ENCODE assay signal across 10 mouse cellular contexts in the genomic region with DNA sequence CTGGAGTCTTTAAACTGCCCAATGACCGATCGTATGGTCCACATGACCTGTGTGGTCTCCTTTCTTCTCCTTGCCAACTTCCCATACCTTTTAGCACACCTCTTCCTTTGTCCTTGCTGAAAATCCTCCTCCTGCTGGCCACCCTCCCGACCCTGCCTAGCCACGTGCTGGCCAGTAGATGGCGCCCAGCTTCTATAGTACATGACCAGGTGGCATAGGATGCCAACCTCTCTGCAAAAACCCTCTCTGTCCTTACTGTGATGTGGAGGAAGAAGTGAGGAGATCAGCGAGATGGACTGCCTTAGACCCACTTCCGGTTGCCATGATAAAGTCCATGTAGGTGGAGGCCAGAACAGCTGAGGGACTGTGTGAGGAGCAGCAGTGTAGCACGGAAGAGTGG. TPM values are rescaled to one million over a fixed set of nuclear protein-coding genes. Genes with fewer than 3 reads are reported as not detected.
A peak's percentile ranks its signal among the peaks of the same experiment; 100 is the strongest.
DNase-seq lines count a peak whose midpoint lies in the region; ATAC-seq and TF ChIP-seq lines count a peak whose summit lies in the region.
"Had no signal": no experiment of that assay in that cellular context is flagged by ENCODE, and none has a peak within 500 bp of the region (broad histone marks: within the 10 kb centered on the region; RNA-seq: fewer than 3 reads in every experiment).

No protein-coding gene starts in this region.

- H3K4me3 ChIP-seq in hindbrain, embryonic 10.5 days: no peak overlapping the region
- H3K4me3 ChIP-seq in hindbrain, embryonic 16.5 days (ENCODE audit: low read length): no peak overlapping the region
- H3K4me3 ChIP-seq in CH12.LX (replicated peaks in 1 of 3; ENCODE audit: low read depth in 2 of 3, low read length in 2 of 3, poor library complexity in 1 of 3): no peak overlapping the region
- H3K4me3 ChIP-seq in forebrain, postnatal 0 days (ENCODE audit: low read depth, low read length): no peak overlapping the region
- H3K4me3 ChIP-seq in stomach, postnatal 0 days (ENCODE audit: low read depth, low read length): no peak overlapping the region

- no peaks in the 10 kb centered on the region for H3K79me2 ChIP-seq in CH12.LX (replicated peaks; ENCODE audit: control insufficient read depth, extremely low read depth, insufficient read depth, poor library complexity, severe bottlenecking)

- H3K9me3 ChIP-seq in hindbrain, embryonic 10.5 days: no peaks in the 10 kb centered on the region
- H3K9me3 ChIP-seq in hindbrain, embryonic 16.5 days (ENCODE audit: control insufficient read depth, low read length): 0 out of 2 replicates have a peak, but pooled peaks cover 3% of the 10 kb centered on the region
- H3K9me3 ChIP-seq in CH12.LX (replicated peaks; ENCODE audit: low read length): peaks cover 15% of the 10 kb centered on the region
- no peaks in the 10 kb centered on the region for H3K9me3 ChIP-seq in forebrain, postnatal 0 days (ENCODE audit: low read length)
- H3K9me3 ChIP-seq in stomach, postnatal 0 days (ENCODE audit: control insufficient read depth, low read length): no peaks in the 10 kb centered on the region

- no peaks in the 10 kb centered on the region for H3K27me3 ChIP-seq in hindbrain, embryonic 10.5 days (ENCODE audit: insufficient read depth, poor library complexity, severe bottlenecking)
- H3K27me3 ChIP-seq in hindbrain, embryonic 16.5 days (replicated peaks; ENCODE audit: control insufficient read depth, insufficient read depth, low read length): no peaks in the 10 kb centered on the region
- no peaks in the 10 kb centered on the region for H3K27me3 ChIP-seq in CH12.LX (replicated peaks)
- H3K27me3 ChIP-seq in forebrain, postnatal 0 days (ENCODE audit: insufficient read depth, low read length): no peaks in the 10 kb centered on the region
- H3K27me3 ChIP-seq in stomach, postnatal 0 days (ENCODE audit: control insufficient read depth, insufficient read depth, low read length): no peaks in the 10 kb centered on the region

- in situ Hi-C loops in CH12.LX (cut with MboI; ENCODE audit: low pct_ligation_motif_present, low pct_unique_long_range_greater_than_20kb, low sequenced_read_pairs): loop anchor here (10.0 kb wide), 1 partner anchor 205 kb away; no protein-coding TSS in a partner anchor

- peak; percentile 61 to 85; a peak in 3 of 4 replicates for TF ChIP-seq CTCF in CH12.LX (conservative IDR thresholded peaks at IDR 0.05 in 1 of 2, IDR thresholded peaks at IDR 0.05 in 1 of 2; ENCODE audit: low read depth in 2 of 2, low read length in 2 of 2)
- peak; percentile 83 for TF ChIP-seq CTCF in forebrain, postnatal 0 days (IDR thresholded peaks at IDR 0.05; ENCODE audit: low read depth)
- peak; percentile 96 for TF ChIP-seq CTCF in stomach, postnatal 0 days (IDR thresholded peaks at IDR 0.05; ENCODE audit: low read depth)

- ATAC-seq in hindbrain, embryonic 16.5 days: no peak
- peak; percentile 62 for ATAC-seq in cerebellum, adult (ENCODE audit: insufficient number of reproducible peaks, low FRiP score, low TSS enrichment)
- ATAC-seq in forebrain, postnatal 0 days: no peak
- peak; percentile 53; the same call in 1 of the 2 replicates for ATAC-seq in stomach, postnatal 0 days (ENCODE audit: low FRiP score, low TSS enrichment)

- no peaks in the 10 kb centered on the region for H3K36me3 ChIP-seq in hindbrain, embryonic 10.5 days
- H3K36me3 ChIP-seq in hindbrain, embryonic 16.5 days (ENCODE audit: control insufficient read depth, insufficient read depth, low read length): 0 out of 2 replicates have a peak, but pooled peaks cover 3% of the 10 kb centered on the region
- peaks cover 47 to 95% of the 10 kb centered on the region in 2 experiments for H3K36me3 ChIP-seq in CH12.LX (replicated peaks in 1 of 2; ENCODE audit: control insufficient read depth in 1 of 2, insufficient read depth in 1 of 2, low read length in 1 of 2)
- peaks cover 5% of the 10 kb centered on the region; the same call in 1 of the 2 replicates for H3K36me3 ChIP-seq in forebrain, postnatal 0 days (ENCODE audit: insufficient read depth)
- H3K36me3 ChIP-seq in stomach, postnatal 0 days (ENCODE audit: control insufficient read depth, insufficient read depth, low read length): no peaks in the 10 kb centered on the region

- no peak overlapping the region for H3K4me2 ChIP-seq in hindbrain, embryonic 16.5 days (ENCODE audit: low read length)
- H3K4me2 ChIP-seq in CH12.LX (ENCODE audit: insufficient read depth, low read depth, poor library complexity, severe bottlenecking): no peak overlapping the region
- no peak overlapping the region for H3K4me2 ChIP-seq in forebrain, postnatal 0 days (ENCODE audit: low read depth)
- H3K4me2 ChIP-seq in stomach, postnatal 0 days (replicated peaks; ENCODE audit: low read depth): no peak overlapping the region

- TF ChIP-seq POLR2A in CH12.LX (IDR thresholded peaks at IDR 0.05; ENCODE audit: low read depth, low read length): no peak

- no peak for TF ChIP-seq EP300 in CH12.LX (IDR thresholded peaks at IDR 0.05; ENCODE audit: low read length)
- TF ChIP-seq EP300 in stomach, postnatal 0 days (optimal IDR thresholded peaks at IDR 0.05): no peak

- DNase-seq in hindbrain, embryonic 10.5 days (ENCODE audit: low spot score): peak; percentile 35
- DNase-seq in CH12.LX (ENCODE audit: extremely low read depth): peak; percentile 53
- DNase-seq in forebrain, postnatal 0 days: peak; percentile 54
- DNase-seq in kidney, adult 18-20 months: peak; percentile 70
- DNase-seq in lung, postnatal 25 days (ENCODE audit: low spot score): peak; percentile 64
- DNase-seq in stomach, postnatal 0 days (ENCODE audit: low spot score): peak; percentile 78

- H3K9ac ChIP-seq in hindbrain, embryonic 16.5 days (ENCODE audit: low read depth, low read length): no peak overlapping the region
- H3K9ac ChIP-seq in CH12.LX (ENCODE audit: insufficient read depth, low read depth): no peak overlapping the region
- no peak overlapping the region for H3K9ac ChIP-seq in forebrain, postnatal 0 days
- H3K9ac ChIP-seq in stomach, postnatal 0 days (ENCODE audit: low read length): no peak overlapping the region

- peak; percentile 60 for TF ChIP-seq RAD21 in CH12.LX (IDR thresholded peaks at IDR 0.05; ENCODE audit: low read depth, low read length)

- WGBS in hindbrain, embryonic 10.5 days: 40% methylated on average over 8 of the region's 8 CpGs
- 38% methylated on average over 8 of the region's 8 CpGs for WGBS in hindbrain, embryonic 16.5 days
- WGBS in forebrain, postnatal 0 days: 29% methylated on average over 8 of the region's 8 CpGs
- WGBS in stomach, postnatal 0 days: 30% methylated on average over 8 of the region's 8 CpGs

- no peak overlapping the region for H3K27ac ChIP-seq in hindbrain, embryonic 10.5 days
- H3K27ac ChIP-seq in hindbrain, embryonic 16.5 days (ENCODE audit: low read depth, low read length): no peak overlapping the region
- no peak overlapping the region for H3K27ac ChIP-seq in CH12.LX (ENCODE audit: insufficient read depth, low read depth)
- H3K27ac ChIP-seq in forebrain, postnatal 0 days (ENCODE audit: low read depth, low read length): no peak overlapping the region
- H3K27ac ChIP-seq in stomach, postnatal 0 days (replicated peaks): no peak overlapping the region

- dilution Hi-C loops in CH12.LX (cut with MboI; ENCODE audit: extremely low pct_ligation_motif_present, extremely low pct_unique_long_range_greater_than_20kb, low sequenced_read_pairs): no loop called here

- 0 out of 2 replicates have a peak, but pooled peaks cover under 1% of the 10 kb centered on the region for H3K4me1 ChIP-seq in hindbrain, embryonic 10.5 days (replicated peaks)
- no peaks in the 10 kb centered on the region for H3K4me1 ChIP-seq in hindbrain, embryonic 16.5 days (ENCODE audit: control insufficient read depth, insufficient read depth, low read depth, low read length)
- peaks cover 0 to 29% of the 10 kb centered on the region in 2 experiments; a peak in 2 of 4 replicates for H3K4me1 ChIP-seq in CH12.LX (ENCODE audit: control insufficient read depth in 1 of 2, insufficient read depth in 2 of 2)
- H3K4me1 ChIP-seq in forebrain, postnatal 0 days (ENCODE audit: insufficient read depth): no peaks in the 10 kb centered on the region
- no peaks in the 10 kb centered on the region for H3K4me1 ChIP-seq in stomach, postnatal 0 days (replicated peaks; ENCODE audit: control insufficient read depth, insufficient read depth)

TF ChIP-seq in CH12.LX, 34 proteins besides CTCF, POLR2A, EP300 and RAD21 (continues in another document):
- TF ChIP-seq CHD1 (IDR thresholded peaks at IDR 0.05; ENCODE audit: low read depth, low read length) (no peak), MAX (IDR thresholded peaks at IDR 0.05; ENCODE audit: low read length) (peak; percentile 85), MAZ (IDR thresholded peaks at IDR 0.05; ENCODE audit: low read depth, low read length) (no peak), ZMIZ1 (IDR thresholded peaks at IDR 0.05; ENCODE audit: low read depth, low read length) (no peak), MEF2A (IDR thresholded peaks at IDR 0.05; ENCODE audit: borderline replicate concordance, low read depth, low read length) (no peak), ZNF384 (IDR thresholded peaks at IDR 0.05; ENCODE audit: low read depth, low read length) (no peak), ZC3H11A (IDR thresholded peaks at IDR 0.05; ENCODE audit: low read depth, low read length) (0 out of 2 replicates have a peak, but pooled peaks have one; percentile 11), SMC3 (IDR thresholded peaks at IDR 0.05; ENCODE audit: low read depth, low read length) (peak; percentile 60), BHLHE40 (IDR thresholded peaks at IDR 0.05; ENCODE audit: low read depth, low read length) (no peak), MAFK (IDR thresholded peaks at IDR 0.05; ENCODE audit: insufficient replicate concordance, low read length) (no peak)

RNA-seq across cellular contexts. Expression of a gene that starts 40.7 kb away (rescaled TPM):
- 0.10 TPM in 1 of 2 replicates, not detected in the other for polyA plus RNA-seq in hindbrain, embryonic 10.5 days (2016; fragmentation: Nextera tagmentation; extraction: Ambion mirVana)
- polyA plus RNA-seq in hindbrain, embryonic 16.5 days (2015; fragmentation: Nextera tagmentation; extraction: Ambion mirVana): 0.31 TPM in 1 of 2 replicates, not detected in the other
- total RNA-seq in CH12.LX (2012; rRNA removed) (not detected in 2 replicates), CH12.LX (2014; rRNA removed) (not detected in 2 replicates)
- not detected in 2 replicates for polyA plus RNA-seq in CH12.LX (2012; ENCODE audit: insufficient read length, low read depth)
- total RNA-seq in forebrain, postnatal 0 days (2014; rRNA removed): not detected in 2 replicates
- polyA plus RNA-seq in forebrain, postnatal 0 days (2015; fragmentation: Nextera tagmentation; extraction: Ambion mirVana): 0.13 TPM in 1 of 2 replicates, not detected in the other
- polyA plus RNA-seq in stomach, postnatal 0 days (2015; fragmentation: Nextera tagmentation; extraction: Ambion mirVana): 1.9 and 2.2 TPM in 2 replicates
- total RNA-seq: left cerebral cortex, postnatal 14 days had no signal

RNA-seq across cellular contexts. Expression of a gene that starts 55.5 kb away (rescaled TPM):
- not detected in 2 replicates for polyA plus RNA-seq in hindbrain, embryonic 10.5 days (2016; fragmentation: Nextera tagmentation; extraction: Ambion mirVana)
- polyA plus RNA-seq in hindbrain, embryonic 16.5 days (2015; fragmentation: Nextera tagmentation; extraction: Ambion mirVana): not detected in 2 replicates
- total RNA-seq in CH12.LX (2012; rRNA removed) (not detected in 2 replicates), CH12.LX (2014; rRNA removed) (not detected in 2 replicates)
- 22.0 TPM in 1 of 2 replicates, not detected in the other for polyA plus RNA-seq in CH12.LX (2012; ENCODE audit: insufficient read length, low read depth)
- not detected in 2 replicates for total RNA-seq in forebrain, postnatal 0 days (2014; rRNA removed)
- polyA plus RNA-seq in forebrain, postnatal 0 days (2015; fragmentation: Nextera tagmentation; extraction: Ambion mirVana): not detected in 2 replicates
- polyA plus RNA-seq in stomach, postnatal 0 days (2015; fragmentation: Nextera tagmentation; extraction: Ambion mirVana): not detected in 2 replicates
- total RNA-seq: left cerebral cortex, postnatal 14 days had no signal
- polyA plus RNA-seq: stomach, embryonic 16.5 days had no signal

Comparison
In these comparisons a context has a peak if more than half of its experiments do, and no peak if none do; other contexts are left out.
1. ATAC-seq: peak in cerebellum, adult (single experiment) and stomach, postnatal 0 days (single experiment); none in hindbrain, embryonic 16.5 days (single experiment) and forebrain, postnatal 0 days (single experiment).
2. Peak in every context shown above with its lines, with median percentiles within 50 percentile points of each other: DNase-seq and CTCF ChIP-seq.